Mouse (Mus musculus) CH12.LX (cell line): ENCODE results near the gene Ugt1a6a.

Experiments used
- EP300 ChIP-seq: IDR thresholded peaks from 2 replicates; pipeline ENCODE4 v1.6.1; 2011; ENCODE audit warnings: low read length, improper control_type of control experiment
- MEF2A ChIP-seq: IDR thresholded peaks from 2 replicates; pipeline ENCODE4 v1.6.1; 2014; ENCODE audit warnings: low read depth, mild to moderate bottlenecking, inconsistent platforms, low read length, improper control_type of control experiment, borderline replicate concordance

GRCm38 (mm10) chr1:88215466-88216380 lies 81.1 kb downstream of the Ugt1a6a start:
- TF ChIP-seq EP300 (no peak), MEF2A (no peak)
